Mouse (Mus musculus) T-helper 2 cell (primary cell): ENCODE results near the gene Ubap2l.

Experiments used
- in situ Hi-C: fragments of 300-600 bp; cut with MboI, MseI; formaldehyde crosslinking; loops from one replicate; pipeline ENCODE4 v1.15.1; 2025; ENCODE audit warnings: high pct_unique_total_duplicates

Gene Ubap2l

GRCm38 (mm10) chr3:89982426-89982825, 70.0 kb downstream of the Ubap2l start:
- in situ Hi-C loops: no loop called here

GRCm38 (mm10) chr3:89976859-89977258, 75.6 kb downstream of the Ubap2l start:
- in situ Hi-C loops: no loop called here

GRCm38 (mm10) chr3:89968509-89968908, 83.9 kb downstream of the Ubap2l start:
- in situ Hi-C loops: no loop called here

GRCm38 (mm10) chr3:89966946-89967345, 85.5 kb downstream of the Ubap2l start:
- in situ Hi-C loops: no loop called here

- in situ Hi-C loops: no loop called here
Observed at GRCm38 (mm10) chr3:89965972-89966371, 86.5 kb downstream of the Ubap2l start.

GRCm38 (mm10) chr3:89965557-89965956, 86.9 kb downstream of the Ubap2l start:
- in situ Hi-C loops: no loop called here

GRCm38 (mm10) chr3:89963926-89964739, 88.3 kb downstream of the Ubap2l start:
- in situ Hi-C loops: no loop called here

- in situ Hi-C loops: no loop called here
Observed at GRCm38 (mm10) chr3:89963221-89963763, 89.1 kb downstream of the Ubap2l start, which contains the start of gene Atp8b2. TSS of gene Atp8b2 (minus strand) at chr3:89963508.

GRCm38 (mm10) chr3:89962751-89963220, 89.6 kb downstream of the Ubap2l start:
- in situ Hi-C loops: no loop called here

GRCm38 (mm10) chr3:89962059-89962750, 90.2 kb downstream of the Ubap2l start:
- in situ Hi-C loops: no loop called here

- in situ Hi-C loops: no loop called here
Observed at GRCm38 (mm10) chr3:89961436-89961835, 91.0 kb downstream of the Ubap2l start.

GRCm38 (mm10) chr3:89960469-89960868, 92.0 kb downstream of the Ubap2l start:
- in situ Hi-C loops: no loop called here

GRCm38 (mm10) chr3:89959435-89959834, 93.0 kb downstream of the Ubap2l start:
- in situ Hi-C loops: no loop called here

GRCm38 (mm10) chr3:89957880-89958279, 94.5 kb downstream of the Ubap2l start:
- in situ Hi-C loops: no loop called here

GRCm38 (mm10) chr3:89956177-89956971, 96.1 kb downstream of the Ubap2l start:
- in situ Hi-C loops: no loop called here

GRCm38 (mm10) chr3:89953420-89953819, 99.0 kb downstream of the Ubap2l start:
- in situ Hi-C loops: no loop called here
